Mouse (Mus musculus) left cerebral cortex, postnatal 14 days (tissue): ENCODE measurements around the gene Ptger4. TPM values are rescaled to one million over a fixed set of nuclear protein-coding genes. Genes with fewer than 3 reads are reported as not detected.
A peak's percentile ranks its signal among the peaks of the same experiment; 100 is the strongest.

ENCODE experiments used
- DNase-seq, 2 experiments: peaks; one replicate each; pipeline ENCODE4 v3.0.0; 2021 to 2022; ENCODE audit warnings: low spot score in 2 of 2, mixed read lengths in 1 of 2
- intact Hi-C: fragments of 180-260 bp; cut with DNase I; formaldehyde crosslinking; loops from one replicate; pipeline ENCODE4 v1.15.1; 2025
- total RNA-seq, 2 experiments: library from RNA; stranded (reverse); gene quantifications; 2 replicates each; pipeline ENCODE4 v1.2.3; 2021

The Ptger4 gene
- total RNA-seq, 2 experiments from 2014 or later: 2.4 TPM

DNA sequence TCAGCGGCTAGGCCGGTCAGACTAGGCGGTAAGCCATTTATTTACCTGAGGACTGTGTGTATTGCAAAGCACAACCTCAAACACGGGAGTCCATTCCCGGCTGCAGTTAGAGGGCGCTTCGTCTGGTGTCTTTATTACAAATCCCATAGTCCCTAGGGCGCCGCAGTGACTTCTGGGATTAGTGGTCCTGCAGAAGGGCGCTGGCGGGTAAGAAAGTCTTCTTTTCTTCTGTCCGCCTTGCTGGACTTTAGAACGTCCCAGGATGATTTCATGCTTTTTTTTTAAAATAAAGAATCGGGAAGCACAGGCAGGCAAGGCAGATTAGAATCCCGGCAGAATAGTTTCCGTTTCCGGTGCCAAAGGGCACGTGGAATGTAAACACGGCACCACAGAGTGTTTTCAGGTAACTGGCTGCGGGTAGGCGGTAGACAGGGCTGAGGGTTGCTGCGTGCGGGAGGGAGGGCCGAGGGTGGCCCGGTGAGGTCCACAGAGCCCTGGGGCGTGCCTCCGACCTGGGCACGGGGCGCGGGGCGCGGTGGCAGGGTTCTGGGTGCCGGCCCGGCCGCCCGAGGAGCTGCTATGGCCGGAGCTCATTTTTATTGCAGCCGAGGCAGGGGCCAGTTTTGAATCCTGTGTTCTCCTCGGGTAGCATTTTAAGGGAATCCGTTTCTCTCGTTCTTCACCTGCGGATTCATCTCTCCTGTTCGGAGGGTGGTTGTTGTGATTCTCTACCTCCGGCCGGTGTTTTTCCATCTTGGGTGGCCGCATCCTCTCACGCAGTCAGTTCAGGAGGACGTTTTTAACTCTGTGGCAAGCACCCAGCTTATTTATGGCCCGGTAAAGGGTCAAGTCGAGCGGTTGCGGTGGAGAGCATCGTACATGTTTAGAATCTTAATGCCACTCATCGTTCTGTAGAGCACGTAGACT lies 58.4 kb downstream of the Ptger4 start, which contains the start of gene Ttc33:
TSS of gene Ttc33 (plus strand) at position 160 of the 927 bp plus-strand sequence.
- intact Hi-C loops: loop anchor here (5.0 kb wide), 1 partner anchor 1022 kb away; no protein-coding TSS in a partner anchor
- peak; percentile 79 to 80 for DNase-seq

DNA sequence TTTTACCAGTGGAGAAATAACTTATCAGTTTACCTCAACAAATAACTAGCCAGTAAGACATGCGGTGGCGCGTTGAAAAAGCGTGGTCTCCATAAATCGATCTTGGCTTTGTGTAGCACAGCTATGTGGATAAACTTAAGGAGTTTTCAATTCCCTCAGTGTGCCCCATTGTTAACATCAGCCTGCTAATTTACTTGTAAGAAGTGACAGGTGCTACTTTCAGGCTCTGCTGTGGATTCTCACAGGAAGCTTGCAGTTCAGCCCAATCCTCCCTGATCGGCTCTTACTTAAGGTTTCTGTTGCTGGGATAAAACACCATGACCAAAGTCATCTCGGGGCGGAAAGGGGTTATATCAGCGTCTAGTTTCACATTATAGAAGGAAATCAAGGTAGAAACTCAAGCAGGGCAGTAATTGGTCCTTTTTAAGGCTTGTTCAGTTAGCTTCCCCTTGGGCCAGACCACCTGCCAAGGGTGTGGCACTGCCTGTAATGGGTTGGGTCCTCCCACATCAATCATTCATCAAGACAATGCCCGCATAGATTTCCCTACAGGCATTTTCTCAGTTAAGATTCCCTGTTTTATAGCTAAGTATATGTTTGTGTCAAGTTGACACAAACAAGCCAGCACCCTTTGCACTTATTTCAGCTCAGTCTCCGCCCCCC lies 59.2 kb downstream of the Ptger4 start:
- intact Hi-C loops: loop anchor here (5.0 kb wide), 1 partner anchor 1023 kb away; no protein-coding TSS in a partner anchor
- no peak for DNase-seq

DNA sequence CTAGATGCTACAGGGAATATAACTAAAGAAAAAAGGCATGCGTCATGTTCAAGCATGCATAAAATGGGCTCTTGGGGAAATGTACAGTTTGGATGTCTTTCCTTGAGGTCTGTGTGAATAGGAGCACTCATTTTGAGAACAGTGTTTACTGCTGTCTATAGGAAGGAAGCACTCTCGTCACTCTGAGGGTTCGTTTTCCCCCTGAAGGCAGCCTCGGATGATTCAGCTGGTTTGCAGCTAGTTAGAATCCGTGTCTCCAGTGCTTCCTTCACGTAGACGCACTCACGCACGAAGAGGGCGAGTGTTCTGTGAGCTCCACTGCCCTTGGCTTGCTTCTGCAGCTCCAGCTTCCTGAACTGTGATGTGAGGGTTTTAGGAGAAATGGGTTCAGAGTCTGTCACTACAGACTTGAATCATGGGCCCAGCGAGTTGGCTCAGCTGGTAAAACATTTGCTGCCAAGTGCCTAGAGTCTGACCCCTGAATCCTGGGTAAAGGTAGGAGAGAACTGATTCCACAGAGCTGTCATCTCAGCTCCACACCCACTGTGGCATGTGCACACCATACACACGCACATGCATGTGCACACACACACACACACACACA lies 70.7 kb downstream of the Ptger4 start:
- intact Hi-C loops: no loop called here
- DNase-seq: no peak

DNA sequence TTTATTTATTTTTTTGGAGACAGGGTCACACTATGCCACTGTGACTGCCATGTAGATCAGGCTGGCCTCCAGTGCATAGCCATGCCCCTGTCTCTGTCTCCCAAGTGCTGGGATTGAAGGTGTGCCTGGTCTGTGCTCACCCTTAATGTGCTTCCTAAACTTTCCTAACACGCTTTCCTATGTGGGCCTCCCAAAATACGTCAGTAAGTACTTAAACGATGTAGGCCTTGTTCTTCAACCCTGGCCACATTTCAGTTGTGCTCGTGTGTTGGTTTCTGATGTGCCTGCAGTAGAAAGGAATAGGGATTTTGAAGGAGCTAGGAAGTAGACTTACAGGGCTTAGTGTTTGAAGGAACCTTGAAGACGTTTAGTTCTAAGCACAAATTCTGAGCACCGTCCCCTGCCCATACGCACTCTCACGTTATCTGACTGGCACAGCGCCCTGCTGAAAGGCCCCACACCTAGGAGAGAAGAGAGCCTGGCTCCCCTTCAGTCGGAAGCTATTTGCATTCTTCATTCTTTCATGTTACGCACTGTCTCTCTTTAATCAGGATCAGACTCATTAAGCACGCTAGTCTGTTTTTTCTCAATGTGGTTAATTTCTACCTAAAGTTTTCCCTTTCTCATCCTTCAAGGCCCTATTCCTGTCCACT lies 78.7 kb downstream of the Ptger4 start:
- intact Hi-C loops: no loop called here
- no peak for DNase-seq

DNA sequence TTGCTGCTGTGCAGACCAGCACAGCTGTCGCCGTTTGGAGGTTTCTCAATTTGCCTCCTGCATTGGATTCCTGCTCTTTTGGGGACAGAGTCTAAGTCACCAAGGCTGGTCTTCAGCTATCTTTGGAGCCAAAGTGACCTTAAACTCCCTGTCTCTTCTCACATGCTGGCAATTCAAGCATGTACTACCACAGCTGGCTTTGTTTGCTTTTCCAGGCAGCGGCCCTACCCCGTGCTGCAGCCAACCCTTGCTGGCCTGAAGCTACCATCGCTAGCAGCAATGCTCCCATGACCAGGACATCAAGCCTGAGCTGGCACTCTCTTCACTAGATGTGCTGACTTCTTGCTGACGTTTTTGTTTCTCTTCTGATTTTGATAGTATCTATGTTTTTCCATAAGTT lies 85.2 kb downstream of the Ptger4 start:
- DNase-seq: no peak
- intact Hi-C loops: no loop called here

DNA sequence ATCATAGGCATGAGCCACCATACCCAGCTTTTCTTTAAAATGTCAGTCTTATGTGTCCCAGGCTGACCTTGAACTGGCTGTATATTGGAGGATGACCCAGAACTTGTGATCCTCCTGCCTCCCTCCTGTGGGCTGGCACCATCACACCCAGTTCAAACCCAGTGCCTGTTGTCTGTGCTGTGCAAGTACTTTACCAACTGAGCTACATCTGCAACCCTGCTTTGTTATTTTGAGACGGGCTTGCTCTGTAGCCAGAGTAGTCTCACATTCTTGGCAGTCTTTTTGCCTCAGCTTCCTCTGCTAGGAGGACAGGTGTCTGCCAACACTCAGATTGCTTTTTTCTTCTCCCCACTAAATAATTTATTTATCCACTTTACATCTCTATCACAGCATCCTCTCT lies 86.6 kb downstream of the Ptger4 start:
- intact Hi-C loops: no loop called here
- DNase-seq: no peak

Other genes with a start within 250 kb of the Ptger4 start
- gene C7, start 180.4 kb downstream of the Ptger4 start, total RNA-seq: under 1 TPM; 0.59 to 0.72 TPM
- gene Card6, start 135.6 kb downstream of the Ptger4 start, total RNA-seq: 1 to 10 TPM in 1 of 2 experiments, under 1 TPM in 1; 0.89 to 2.0 TPM
- gene Rpl37, start 127.5 kb downstream of the Ptger4 start, total RNA-seq: 100 to 1,000 TPM; 217 TPM
- 10 to 100 TPM; 15.8 to 17.5 TPM for gene Prkaa1, start 100.3 kb downstream of the Ptger4 start, total RNA-seq
- 10 to 100 TPM; 48.6 to 60.0 TPM for gene Ttc33, start 58.7 kb downstream of the Ptger4 start, total RNA-seq